11 mouse cellular contexts compared by ENCODE assay signal in genomic region chr4:62229448-62229847, GRCm38 (mm10). TPM values are rescaled to one million over a fixed set of nuclear protein-coding genes. Genes with fewer than 3 reads are reported as not detected.
DNase-seq lines count a peak whose midpoint lies in the region; ATAC-seq lines count a peak whose summit lies in the region.
"Had no signal": no experiment of that assay in that cellular context is flagged by ENCODE, and none has a peak within 500 bp of the region (broad histone marks: within the 10 kb centered on the region; RNA-seq: fewer than 3 reads in every experiment).

No protein-coding gene starts in this region.

- no peaks in the 10 kb centered on the region for H3K27me3 ChIP-seq in heart, embryonic 10.5 days (ENCODE audit: insufficient read depth, poor library complexity, severe bottlenecking)
- no peaks in the 10 kb centered on the region for H3K27me3 ChIP-seq in splenic B cell, adult 2 months (ENCODE audit: control insufficient read depth, insufficient read depth, low read length, poor library complexity, severe bottlenecking)
- no peaks in the 10 kb centered on the region for H3K27me3 ChIP-seq in midbrain, embryonic 13.5 days
- H3K27me3 ChIP-seq: embryonic facial prominence, embryonic 15.5 days; lung, embryonic 15.5 days; neural tube, embryonic 15.5 days had no signal

- intact Hi-C loops in heart, postnatal 14 days (cut with DNase I): loop anchor here (5.0 kb wide), 1 partner anchor 97 kb away; no protein-coding TSS in a partner anchor

- H3K36me3 ChIP-seq in heart, embryonic 10.5 days: no peaks in the 10 kb centered on the region
- no peaks in the 10 kb centered on the region for H3K36me3 ChIP-seq in splenic B cell, adult 2 months (ENCODE audit: control insufficient read depth, insufficient read depth, low read length, poor library complexity, severe bottlenecking)
- H3K36me3 ChIP-seq in midbrain, embryonic 13.5 days: no peaks in the 10 kb centered on the region
- H3K36me3 ChIP-seq: embryonic facial prominence, embryonic 15.5 days; lung, embryonic 15.5 days; neural tube, embryonic 15.5 days had no signal

- H3K4me1 ChIP-seq in heart, embryonic 10.5 days: no peaks in the 10 kb centered on the region
- H3K4me1 ChIP-seq in midbrain, embryonic 13.5 days (replicated peaks): no peaks in the 10 kb centered on the region
- H3K4me1 ChIP-seq: embryonic facial prominence, embryonic 15.5 days; lung, embryonic 15.5 days; neural tube, embryonic 15.5 days had no signal

- H3K9me3 ChIP-seq in heart, embryonic 10.5 days: no peaks in the 10 kb centered on the region
- no peaks in the 10 kb centered on the region for H3K9me3 ChIP-seq in midbrain, embryonic 13.5 days
- H3K9me3 ChIP-seq: embryonic facial prominence, embryonic 15.5 days; lung, embryonic 15.5 days; neural tube, embryonic 15.5 days had no signal

- H3K4me3 ChIP-seq in heart, embryonic 10.5 days: no peak overlapping the region
- no peak overlapping the region for H3K4me3 ChIP-seq in midbrain, embryonic 13.5 days (replicated peaks)
- H3K4me3 ChIP-seq: embryonic facial prominence, embryonic 15.5 days; lung, embryonic 15.5 days; neural tube, embryonic 15.5 days had no signal

- no peak for ATAC-seq in midbrain, embryonic 13.5 days

- no peak overlapping the region for H3K9ac ChIP-seq in midbrain, embryonic 13.5 days (replicated peaks)
- H3K9ac ChIP-seq: embryonic facial prominence, embryonic 15.5 days; lung, embryonic 15.5 days; neural tube, embryonic 15.5 days had no signal

- H3K27ac ChIP-seq in heart, embryonic 10.5 days: no peak overlapping the region
- no peak overlapping the region for H3K27ac ChIP-seq in midbrain, embryonic 13.5 days
- H3K27ac ChIP-seq: embryonic facial prominence, embryonic 15.5 days; lung, embryonic 15.5 days; neural tube, embryonic 15.5 days had no signal

- WGBS in heart, embryonic 10.5 days: 83% methylated on average over 7 of the region's 7 CpGs
- WGBS in midbrain, embryonic 13.5 days: 90% methylated on average over 7 of the region's 7 CpGs

- DNase-seq in heart, embryonic 10.5 days (ENCODE audit: low spot score): peak; percentile 64
- no peak for DNase-seq in heart, postnatal 14 days
- peak; percentile 24 for DNase-seq in retina, postnatal 1 day
- DNase-seq in retina, embryonic 14.5 days (ENCODE audit: low spot score): no peak
- DNase-seq in ZHBTc4 (ENCODE audit: low read depth, low spot score): peak; percentile 78
- DNase-seq in splenic B cell, adult 2 months (ENCODE audit: low read depth, low spot score): peak; percentile 20
- DNase-seq in layer of hippocampus, adult 18-20 months (ENCODE audit: low spot score in 2 of 2): no peak

- no peak overlapping the region for H3K4me2 ChIP-seq in midbrain, embryonic 13.5 days (replicated peaks)
- H3K4me2 ChIP-seq: embryonic facial prominence, embryonic 15.5 days; lung, embryonic 15.5 days; neural tube, embryonic 15.5 days had no signal

RNA-seq across cellular contexts. Expression of gene Zfp37, which starts 1.4 kb away (rescaled TPM):
- polyA plus RNA-seq in heart, embryonic 10.5 days (2016; fragmentation: Nextera tagmentation; extraction: Ambion mirVana): 9.1 and 9.8 TPM in 2 replicates
- 1 to 10 TPM; 2.3 to 2.8 TPM for total RNA-seq in heart, postnatal 14 days (2021)
- polyA plus RNA-seq in midbrain, embryonic 13.5 days (2015; fragmentation: Nextera tagmentation; extraction: Ambion mirVana): 28.1 and 34.6 TPM in 2 replicates
- total RNA-seq in layer of hippocampus, adult 18-20 months (2021): 10 to 100 TPM; 23.0 to 25.6 TPM

RNA-seq across cellular contexts. Expression of gene Slc31a2, which starts 32.9 kb away (rescaled TPM):
- 12.8 and 14.5 TPM in 2 replicates for polyA plus RNA-seq in heart, embryonic 10.5 days (2016; fragmentation: Nextera tagmentation; extraction: Ambion mirVana)
- 10 to 100 TPM; 16.2 to 17.2 TPM for total RNA-seq in heart, postnatal 14 days (2021)
- polyA plus RNA-seq in midbrain, embryonic 13.5 days (2015; fragmentation: Nextera tagmentation; extraction: Ambion mirVana): 11.4 and 12.5 TPM in 2 replicates
- total RNA-seq in layer of hippocampus, adult 18-20 months (2021): 1 to 10 TPM; 9.2 to 9.7 TPM

Comparison
In these comparisons a context has a peak if more than half of its experiments do, and no peak if none do; other contexts are left out.
1. DNase-seq: peak in heart, embryonic 10.5 days (single experiment), retina, postnatal 1 day (single experiment), ZHBTc4 (single experiment) and splenic B cell, adult 2 months (single experiment); none in heart, postnatal 14 days (0 of 2), retina, embryonic 14.5 days (single experiment) and layer of hippocampus, adult 18-20 months (0 of 2).
2. RNA of gene Zfp37, which starts 1.4 kb away (total RNA-seq): 23.0 to 25.6 TPM in layer of hippocampus, adult 18-20 months; 2.3 to 2.8 TPM in heart, postnatal 14 days; every median in the first group is over 4 times any median in the second.